Comparison of ENCODE assay signal across 7 mouse cellular contexts in the genomic region with DNA sequence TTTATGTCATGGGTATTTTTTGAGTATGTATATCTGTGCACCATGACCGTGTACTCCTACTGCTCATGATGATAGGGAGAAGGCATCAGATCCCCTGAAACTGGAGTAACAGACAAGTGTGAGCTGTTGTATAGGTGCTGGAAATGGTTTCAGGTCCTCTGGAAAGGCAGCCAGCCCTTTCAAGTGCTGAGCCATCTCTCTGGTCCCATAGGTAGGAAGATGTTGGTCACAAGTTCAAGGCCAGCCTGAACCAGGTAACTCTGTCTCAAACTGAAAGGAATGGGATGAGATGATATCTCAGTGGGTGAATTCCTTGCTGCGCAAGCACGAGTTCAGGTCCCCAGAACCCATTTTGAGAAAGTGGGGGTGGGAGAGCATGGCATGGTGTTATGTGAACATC.
"Had no signal": no experiment of that assay in that cellular context is flagged by ENCODE, and none has a peak within 500 bp of the region (broad histone marks: within the 10 kb centered on the region; RNA-seq: fewer than 3 reads in every experiment).

No protein-coding gene starts in this region.

- H3K4me1 ChIP-seq: neural tube, embryonic 12.5 days had no signal

- H3K9ac ChIP-seq: limb, embryonic 15.5 days; liver, embryonic 14.5 days; lung, embryonic 15.5 days; neural tube, embryonic 12.5 days; stomach, embryonic 15.5 days had no signal

- H3K36me3 ChIP-seq: lung, embryonic 15.5 days; stomach, embryonic 15.5 days had no signal

- H3K4me3 ChIP-seq: layer of hippocampus, adult 2 months; limb, embryonic 15.5 days; lung, embryonic 15.5 days; neural tube, embryonic 12.5 days; stomach, embryonic 15.5 days had no signal

- H3K4me2 ChIP-seq: limb, embryonic 15.5 days; liver, embryonic 11.5 days; lung, embryonic 15.5 days; neural tube, embryonic 12.5 days; stomach, embryonic 15.5 days had no signal

- H3K27me3 ChIP-seq: limb, embryonic 15.5 days; lung, embryonic 15.5 days; neural tube, embryonic 12.5 days; stomach, embryonic 15.5 days had no signal

- H3K27ac ChIP-seq: liver, embryonic 14.5 days; neural tube, embryonic 12.5 days; stomach, embryonic 15.5 days had no signal

- H3K9me3 ChIP-seq: limb, embryonic 15.5 days; lung, embryonic 15.5 days; neural tube, embryonic 12.5 days; stomach, embryonic 15.5 days had no signal
